Mouse (Mus musculus): ENCODE results near the gene Ndst2. TPM values are rescaled to one million over a fixed set of nuclear protein-coding genes. Genes with fewer than 3 reads are reported as not detected.

Gene Ndst2
- polyA plus RNA-seq, 1 experiment from 2014 or later = 30.5 TPM

DNA sequence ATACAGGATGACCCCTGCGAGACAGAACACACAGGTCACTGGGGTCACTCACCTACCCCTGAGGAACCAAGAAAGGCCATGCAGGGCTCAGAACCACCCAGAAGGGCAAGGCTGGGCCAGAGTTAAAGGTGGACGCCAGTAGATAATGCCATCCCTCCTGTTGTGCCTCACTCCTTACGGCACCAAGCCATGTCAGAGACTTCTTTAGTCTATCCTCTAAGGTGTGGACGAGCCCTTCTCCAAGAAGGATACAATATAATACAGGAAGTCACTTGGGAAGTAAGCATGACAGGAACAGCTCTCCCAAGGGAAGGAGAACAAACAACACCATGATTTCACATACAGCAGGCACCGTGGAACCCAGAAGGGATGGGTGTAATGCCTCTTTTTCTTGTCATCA is 30.6 kb upstream of the Ndst2 start:
- Histone ChIP-seq H3K4me2 (replicated peaks) (no peak overlapping the region), H3K4me1 (peaks cover 7% of the 10 kb centered on the region), H3K27me3 (no peaks in the 10 kb centered on the region), H3K9me3 (no peaks in the 10 kb centered on the region), H3K9ac (no peak overlapping the region), H3K4me3 (no peak overlapping the region), H3K36me3 (peaks cover 81% of the 10 kb centered on the region), H3K27ac (no peak overlapping the region)
- ATAC-seq (ENCODE audit: low FRiP score, low read depth) = no peak
- WGBS = 89% methylated on average over 5 of the region's 5 CpGs

DNA sequence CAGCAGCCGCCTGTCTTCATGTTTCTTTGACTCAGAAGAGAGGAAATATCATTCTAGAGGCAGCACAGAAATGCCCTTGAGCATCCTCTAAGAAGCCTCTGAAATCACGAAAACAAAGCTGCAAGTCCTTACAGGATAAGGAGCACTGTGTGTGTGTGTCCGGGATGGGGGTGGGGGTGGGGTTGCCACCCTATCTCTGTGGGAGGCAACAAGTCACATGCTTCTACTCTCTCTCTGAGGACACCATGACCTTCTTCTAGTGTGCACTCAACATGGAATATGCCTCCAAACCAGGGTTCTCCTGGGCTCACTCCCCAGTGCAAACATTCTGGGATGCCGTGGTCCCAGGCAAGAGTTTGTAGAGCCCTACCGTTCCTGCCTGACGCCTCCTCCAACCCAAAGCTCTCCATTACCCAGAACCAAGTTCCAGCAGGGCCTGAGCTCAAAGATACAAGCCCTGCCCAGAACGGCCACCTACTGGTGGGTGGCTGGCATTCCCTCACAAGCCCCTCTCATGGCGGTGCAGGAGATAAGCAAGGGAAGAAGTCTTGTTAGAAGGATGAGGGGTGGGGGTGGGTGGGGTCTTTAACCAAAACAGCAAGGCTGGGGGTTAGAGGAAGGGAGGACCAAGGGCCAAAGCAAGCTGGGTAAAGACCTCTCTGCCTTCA is 24.5 kb upstream of the Ndst2 start:
- Histone ChIP-seq H3K4me2 (replicated peaks) (no peak overlapping the region), H3K36me3 (peaks cover 100% of the 10 kb centered on the region), H3K4me1 (no peaks in the 10 kb centered on the region), H3K27me3 (no peaks in the 10 kb centered on the region), H3K27ac (no peak overlapping the region), H3K4me3 (no peak overlapping the region), H3K9me3 (no peaks in the 10 kb centered on the region), H3K9ac (no peak overlapping the region)
- ATAC-seq (ENCODE audit: low FRiP score, low read depth) = no peak
- WGBS = 81% methylated on average over 8 of the region's 8 CpGs

DNA sequence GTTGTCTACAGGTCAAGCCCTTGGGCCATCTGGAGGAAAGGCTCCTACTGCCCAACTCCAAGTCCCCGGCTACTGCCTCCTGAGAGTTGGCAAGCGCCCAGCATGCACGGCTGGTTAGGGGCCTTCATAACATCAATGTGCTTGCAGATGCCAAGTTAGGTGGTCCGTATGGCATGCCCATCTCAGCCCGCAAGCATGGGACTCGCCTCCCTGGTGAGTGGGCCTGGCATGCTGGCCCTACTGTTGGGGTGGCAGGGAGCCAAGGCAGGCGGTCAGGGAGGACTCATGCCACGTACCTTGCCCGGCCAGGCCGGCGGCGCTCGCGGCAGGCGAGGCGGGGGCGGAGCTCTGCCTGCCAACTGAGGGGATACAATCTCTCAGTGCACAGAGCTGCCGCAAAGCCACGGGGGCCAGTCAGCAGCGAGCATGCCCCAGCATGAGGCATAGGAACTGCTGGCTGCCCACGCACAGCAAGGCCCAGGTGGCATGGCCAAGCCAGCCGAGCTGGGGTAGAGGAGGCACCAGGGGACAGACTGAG is 23.1 kb upstream of the Ndst2 start:
- Histone ChIP-seq H3K4me3 (no peak overlapping the region), H3K9ac (no peak overlapping the region), H3K27me3 (no peaks in the 10 kb centered on the region), H3K9me3 (no peaks in the 10 kb centered on the region), H3K4me2 (replicated peaks) (no peak overlapping the region), H3K36me3 (peaks cover 99% of the 10 kb centered on the region), H3K4me1 (no peaks in the 10 kb centered on the region), H3K27ac (no peak overlapping the region)
- 95% methylated on average over 22 of the region's 22 CpGs for WGBS
- no peak for ATAC-seq (ENCODE audit: low FRiP score, low read depth)

DNA sequence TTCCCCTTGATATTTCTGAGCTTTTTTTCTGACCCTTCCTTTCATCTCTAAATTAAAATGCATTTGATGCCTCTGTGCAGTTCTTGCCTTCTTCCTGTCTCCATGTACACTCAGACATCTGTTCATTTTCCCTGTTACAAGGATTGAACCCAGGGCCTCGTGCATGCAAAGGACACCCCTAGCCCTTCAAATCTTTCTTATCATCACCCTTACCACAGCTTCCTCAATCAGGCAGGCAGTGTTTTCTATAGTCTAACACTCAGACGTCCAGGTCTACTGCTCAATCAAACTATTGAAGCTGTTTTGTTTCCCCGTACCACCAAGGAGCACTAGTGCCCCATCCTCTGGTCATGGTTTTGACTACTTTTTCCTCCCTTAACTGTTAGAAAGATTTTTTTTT is 19.4 kb upstream of the Ndst2 start:
- H3K27me3 ChIP-seq = no peaks in the 10 kb centered on the region
- H3K4me3 ChIP-seq = no peak overlapping the region
- no peaks in the 10 kb centered on the region for H3K4me1 ChIP-seq
- 79% methylated on average over 3 of the region's 3 CpGs for WGBS
- no peak overlapping the region for H3K27ac ChIP-seq
- no peak overlapping the region for H3K4me2 ChIP-seq (replicated peaks)
- H3K36me3 ChIP-seq = peaks cover 66% of the 10 kb centered on the region
- H3K9ac ChIP-seq = no peak overlapping the region
- no peak for ATAC-seq (ENCODE audit: low FRiP score, low read depth)
- no peaks in the 10 kb centered on the region for H3K9me3 ChIP-seq

DNA sequence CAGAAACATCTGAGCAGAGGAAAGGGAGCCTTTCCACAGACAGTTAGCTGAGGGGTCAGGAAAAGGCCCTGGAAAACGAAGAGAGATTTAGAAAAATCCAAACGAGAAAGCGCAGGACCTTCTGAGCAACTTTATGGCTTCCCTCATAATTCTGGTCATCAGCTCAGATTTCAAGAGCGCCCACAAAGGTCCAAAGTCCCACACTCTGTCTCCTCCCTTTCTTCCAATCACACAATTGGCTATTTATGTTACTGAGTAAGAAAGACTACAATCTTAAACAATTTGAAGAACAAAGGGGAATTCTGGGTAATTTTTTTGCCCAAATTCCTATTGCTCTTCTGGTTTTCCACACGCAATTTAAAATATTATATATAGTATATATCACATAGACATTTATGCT is 16.1 kb upstream of the Ndst2 start:
- Histone ChIP-seq H3K4me2 (replicated peaks) (no peak overlapping the region), H3K4me1 (no peaks in the 10 kb centered on the region), H3K4me3 (no peak overlapping the region), H3K27me3 (no peaks in the 10 kb centered on the region), H3K27ac (no peak overlapping the region), H3K9ac (no peak overlapping the region), H3K36me3 (peaks cover 54% of the 10 kb centered on the region), H3K9me3 (no peaks in the 10 kb centered on the region)
- no peak for ATAC-seq (ENCODE audit: low FRiP score, low read depth)
- 57% methylated on average over 5 of the region's 5 CpGs for WGBS

DNA sequence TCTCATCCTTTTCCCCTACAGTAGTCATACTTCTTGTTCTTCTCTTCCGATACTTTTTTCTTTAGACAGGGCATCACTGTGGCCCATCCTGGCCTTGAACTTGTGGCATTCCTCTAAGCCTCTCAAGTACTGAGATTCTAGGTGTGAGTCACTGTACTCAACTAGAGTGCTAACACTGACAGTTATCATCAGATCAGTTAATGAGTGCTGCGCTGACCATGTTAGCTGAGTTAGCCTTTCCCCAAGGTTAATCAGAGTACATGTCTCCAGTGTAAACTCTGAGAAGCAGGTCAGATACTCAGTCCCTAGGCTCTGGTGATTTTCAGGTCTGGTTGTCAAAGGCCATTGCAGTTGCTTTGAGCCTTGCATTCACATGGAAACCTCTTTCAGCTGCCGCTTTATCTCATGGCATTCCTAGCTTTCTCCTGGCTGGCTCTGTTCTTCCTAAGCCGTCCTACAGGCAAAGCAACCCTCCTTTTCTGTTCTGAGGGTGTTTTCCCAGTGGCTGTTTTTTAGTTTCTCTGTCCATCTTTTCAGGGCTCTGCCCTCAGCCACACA is 15.2 kb upstream of the Ndst2 start:
- Histone ChIP-seq H3K36me3 (peaks cover 54% of the 10 kb centered on the region), H3K27ac (no peak overlapping the region), H3K4me1 (no peaks in the 10 kb centered on the region), H3K27me3 (no peaks in the 10 kb centered on the region), H3K4me3 (no peak overlapping the region), H3K9me3 (no peaks in the 10 kb centered on the region), H3K4me2 (replicated peaks) (no peak overlapping the region), H3K9ac (no peak overlapping the region)
- WGBS = 91% methylated on average over 4 of the region's 4 CpGs
- no peak for ATAC-seq (ENCODE audit: low FRiP score, low read depth)

DNA sequence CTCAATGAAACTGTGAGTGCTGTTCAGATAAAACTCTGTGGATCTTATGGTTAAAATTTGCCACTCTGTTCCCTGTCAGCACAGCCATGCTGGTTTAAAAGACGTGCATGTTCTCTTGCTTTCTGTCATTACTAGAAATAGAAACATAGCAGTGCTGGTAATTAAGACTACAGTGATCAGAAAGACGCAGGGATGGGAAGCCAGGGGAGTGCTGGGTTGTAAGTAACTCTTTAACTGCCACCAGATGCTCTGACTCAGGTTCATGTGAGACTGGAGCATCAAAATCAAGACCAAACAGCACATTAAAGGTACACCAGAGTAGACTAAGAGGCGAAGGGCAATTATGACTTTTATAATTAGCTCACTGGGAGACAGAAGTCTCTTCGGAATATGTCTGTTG is 14.0 kb upstream of the Ndst2 start:
- Histone ChIP-seq H3K4me2 (replicated peaks) (no peak overlapping the region), H3K27me3 (no peaks in the 10 kb centered on the region), H3K9me3 (no peaks in the 10 kb centered on the region), H3K9ac (no peak overlapping the region), H3K4me1 (no peaks in the 10 kb centered on the region), H3K4me3 (no peak overlapping the region), H3K27ac (no peak overlapping the region), H3K36me3 (peaks cover 54% of the 10 kb centered on the region)
- 40% methylated on average over 4 of the region's 4 CpGs for WGBS
- no peak for ATAC-seq (ENCODE audit: low FRiP score, low read depth)

DNA sequence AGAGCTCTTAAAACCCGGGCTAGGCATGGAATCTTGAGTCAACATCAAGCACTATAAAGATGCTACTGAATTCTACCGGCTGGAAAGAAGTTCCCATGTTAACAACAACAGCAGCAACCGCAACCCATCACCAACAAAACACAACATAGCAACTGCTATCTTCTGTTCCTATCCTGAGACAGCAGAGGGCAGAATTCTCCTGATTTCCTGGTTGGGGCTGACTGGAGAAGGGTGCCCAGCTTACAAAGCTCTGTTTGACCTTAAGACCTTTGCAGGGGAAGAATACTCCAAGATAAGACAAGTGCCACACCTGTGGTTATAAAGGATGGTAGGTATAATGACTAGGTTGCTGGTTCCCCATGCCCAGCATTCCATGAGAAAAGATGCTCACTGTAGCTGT is 12.6 kb upstream of the Ndst2 start:
- H3K27me3 ChIP-seq = no peaks in the 10 kb centered on the region
- no peaks in the 10 kb centered on the region for H3K4me1 ChIP-seq
- H3K27ac ChIP-seq = no peak overlapping the region
- H3K4me3 ChIP-seq = no peak overlapping the region
- no peak overlapping the region for H3K9ac ChIP-seq
- H3K36me3 ChIP-seq = peaks cover 54% of the 10 kb centered on the region
- H3K4me2 ChIP-seq (replicated peaks) = no peak overlapping the region
- no peaks in the 10 kb centered on the region for H3K9me3 ChIP-seq
- 87% methylated on average over 3 of the region's 3 CpGs for WGBS
- no peak for ATAC-seq (ENCODE audit: low FRiP score, low read depth)

DNA sequence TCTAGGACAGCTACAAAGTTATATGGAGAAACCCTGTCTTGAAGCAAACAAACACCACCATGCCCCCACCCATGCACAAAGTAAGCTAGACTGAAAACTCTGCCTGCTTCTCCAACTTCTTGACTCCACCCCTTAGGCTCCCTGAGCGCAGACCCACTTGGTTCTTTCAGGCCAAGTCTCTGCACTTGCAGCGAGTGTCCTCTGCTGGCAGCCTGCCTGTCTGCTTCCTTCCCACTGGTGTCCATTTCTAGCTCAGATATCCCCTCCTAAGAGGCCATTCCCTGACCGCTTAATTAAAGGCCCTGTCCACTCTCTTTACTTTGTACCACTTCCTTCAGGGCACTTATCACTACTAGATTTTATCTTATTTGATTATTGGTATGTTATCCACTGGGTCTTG is 9.3 kb upstream of the Ndst2 start:
- H3K27me3 ChIP-seq = no peaks in the 10 kb centered on the region
- H3K27ac ChIP-seq = no peak overlapping the region
- no peak overlapping the region for H3K9ac ChIP-seq
- peaks cover 84% of the 10 kb centered on the region for H3K36me3 ChIP-seq
- 88% methylated on average over 3 of the region's 3 CpGs for WGBS
- no peaks in the 10 kb centered on the region for H3K9me3 ChIP-seq
- no peak overlapping the region for H3K4me2 ChIP-seq (replicated peaks)
- no peak for ATAC-seq (ENCODE audit: low FRiP score, low read depth)
- no peaks in the 10 kb centered on the region for H3K4me1 ChIP-seq
- no peak overlapping the region for H3K4me3 ChIP-seq

DNA sequence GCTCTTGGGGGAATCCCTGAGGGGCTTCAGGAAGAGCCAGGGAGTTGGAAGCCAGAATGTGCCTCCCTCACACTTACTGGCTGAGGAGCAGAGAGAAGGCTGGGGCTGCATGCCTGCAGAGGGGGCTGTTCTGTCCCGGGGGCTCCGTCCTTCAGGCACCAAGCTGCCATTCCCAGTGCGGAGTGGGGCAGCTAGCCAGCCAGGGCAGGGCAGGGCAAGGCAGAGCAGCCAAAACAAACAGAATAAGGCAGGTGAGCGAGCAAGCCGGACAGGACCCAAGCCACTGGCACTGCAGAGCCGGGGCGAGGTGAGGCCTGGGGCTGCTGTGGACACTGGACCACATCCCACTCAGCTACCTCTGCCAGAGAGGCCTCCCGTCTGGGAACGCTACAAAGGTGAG is 6.9 kb upstream of the Ndst2 start:
- no peak overlapping the region for H3K9ac ChIP-seq
- ATAC-seq (ENCODE audit: low FRiP score, low read depth) = no peak
- H3K4me3 ChIP-seq = no peak overlapping the region
- 88% methylated on average over 9 of the region's 9 CpGs for WGBS
- no peaks in the 10 kb centered on the region for H3K27me3 ChIP-seq
- no peak overlapping the region for H3K4me2 ChIP-seq (replicated peaks)
- no peaks in the 10 kb centered on the region for H3K4me1 ChIP-seq
- H3K9me3 ChIP-seq = no peaks in the 10 kb centered on the region
- peaks cover 90% of the 10 kb centered on the region for H3K36me3 ChIP-seq
- no peak overlapping the region for H3K27ac ChIP-seq

DNA sequence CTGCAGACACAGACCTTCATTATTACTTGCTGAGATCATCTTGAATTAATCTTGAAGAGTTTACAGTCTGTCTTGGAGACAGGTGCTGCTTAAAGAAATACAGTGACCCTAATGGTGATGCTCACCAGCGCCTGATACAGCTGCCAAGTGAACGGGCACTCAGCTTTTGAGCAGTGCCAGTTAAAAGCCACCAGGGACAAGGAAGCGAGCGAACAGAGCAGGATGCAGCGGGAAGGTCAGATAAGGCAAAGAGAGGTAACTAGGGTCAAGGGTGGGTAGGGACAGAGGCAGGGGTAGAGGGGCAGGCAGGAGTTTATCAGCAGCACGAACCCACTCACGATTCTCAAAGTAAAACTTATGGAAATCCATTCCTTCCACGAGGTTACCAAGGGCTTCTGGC is 4.1 kb upstream of the Ndst2 start:
- peaks cover 11% of the 10 kb centered on the region for H3K4me1 ChIP-seq
- H3K9ac ChIP-seq = no peak overlapping the region
- no peak overlapping the region for H3K4me2 ChIP-seq (replicated peaks)
- ATAC-seq (ENCODE audit: low FRiP score, low read depth) = no peak
- H3K27ac ChIP-seq = no peak overlapping the region
- no peaks in the 10 kb centered on the region for H3K27me3 ChIP-seq
- WGBS = 91% methylated on average over 8 of the region's 8 CpGs
- H3K4me3 ChIP-seq = no peak overlapping the region
- H3K36me3 ChIP-seq = peaks cover 76% of the 10 kb centered on the region
- H3K9me3 ChIP-seq = no peaks in the 10 kb centered on the region

DNA sequence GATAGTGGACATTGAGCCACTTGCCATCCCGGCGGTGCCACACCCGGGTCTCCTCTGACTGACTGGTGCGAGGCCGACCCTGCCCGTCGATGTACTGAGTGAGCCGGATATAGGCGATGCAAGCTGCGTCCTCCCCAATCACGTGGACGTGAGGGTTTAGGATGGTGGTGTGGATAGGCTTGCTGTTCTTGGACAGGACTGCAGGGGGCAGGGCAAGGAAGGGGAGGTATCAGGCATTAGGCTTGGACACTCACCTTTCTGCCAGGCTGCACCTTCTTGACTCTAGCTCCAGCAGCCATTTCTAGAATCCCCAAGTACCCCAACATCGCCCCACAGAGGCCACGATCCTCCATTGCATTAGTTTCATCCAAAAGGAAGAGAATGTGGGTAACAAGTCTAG is 2.9 kb upstream of the Ndst2 start:
- H3K4me3 ChIP-seq = no peak overlapping the region
- H3K27me3 ChIP-seq = no peaks in the 10 kb centered on the region
- H3K4me2 ChIP-seq (replicated peaks) = no peak overlapping the region
- H3K27ac ChIP-seq = no peak overlapping the region
- no peaks in the 10 kb centered on the region for H3K9me3 ChIP-seq
- ATAC-seq (ENCODE audit: low FRiP score, low read depth) = no peak
- H3K36me3 ChIP-seq = peaks cover 75% of the 10 kb centered on the region
- 45% methylated on average over 14 of the region's 14 CpGs for WGBS
- H3K9ac ChIP-seq = no peak overlapping the region
- H3K4me1 ChIP-seq = peaks cover 22% of the 10 kb centered on the region

DNA sequence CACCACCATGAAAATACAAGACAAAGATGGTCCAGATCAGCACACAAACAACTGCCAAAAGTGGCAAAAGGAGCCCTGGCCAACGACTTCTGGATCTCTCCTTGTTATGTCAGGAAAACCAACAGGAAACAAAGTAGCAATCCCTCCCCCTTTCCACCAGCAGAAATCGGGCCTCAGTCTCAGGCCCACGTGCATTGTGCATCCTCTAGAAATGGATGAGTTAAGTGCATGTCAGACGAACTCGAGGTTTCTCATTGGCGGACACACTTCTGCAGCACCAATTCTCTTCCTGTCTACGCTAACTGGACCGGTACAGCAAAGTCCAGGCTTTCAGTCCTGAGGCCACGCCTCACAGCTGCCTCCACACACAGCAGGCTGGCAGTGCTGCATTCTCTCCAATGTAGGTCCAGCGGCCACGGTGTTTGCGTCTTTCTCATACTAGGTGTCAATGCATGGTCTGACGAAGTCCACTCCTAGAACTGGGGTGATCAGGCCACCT is 1.6 kb upstream of the Ndst2 start:
- H3K36me3 ChIP-seq = peaks cover 71% of the 10 kb centered on the region

More for the DNA sequence above, 1.6 kb upstream of the Ndst2 start:
- Histone ChIP-seq H3K27ac (no peak overlapping the region), H3K27me3 (no peaks in the 10 kb centered on the region), H3K4me3 (no peak overlapping the region), H3K4me1 (peaks cover 26% of the 10 kb centered on the region), H3K4me2 (replicated peaks) (no peak overlapping the region), H3K9me3 (no peaks in the 10 kb centered on the region), H3K9ac (no peak overlapping the region; the same call in 1 of the 2 replicates)
- ATAC-seq (ENCODE audit: low FRiP score, low read depth) = no peak
- 88% methylated on average over 13 of the region's 13 CpGs for WGBS
